11 mouse cellular contexts compared by ENCODE assay signal in the genomic region with DNA sequence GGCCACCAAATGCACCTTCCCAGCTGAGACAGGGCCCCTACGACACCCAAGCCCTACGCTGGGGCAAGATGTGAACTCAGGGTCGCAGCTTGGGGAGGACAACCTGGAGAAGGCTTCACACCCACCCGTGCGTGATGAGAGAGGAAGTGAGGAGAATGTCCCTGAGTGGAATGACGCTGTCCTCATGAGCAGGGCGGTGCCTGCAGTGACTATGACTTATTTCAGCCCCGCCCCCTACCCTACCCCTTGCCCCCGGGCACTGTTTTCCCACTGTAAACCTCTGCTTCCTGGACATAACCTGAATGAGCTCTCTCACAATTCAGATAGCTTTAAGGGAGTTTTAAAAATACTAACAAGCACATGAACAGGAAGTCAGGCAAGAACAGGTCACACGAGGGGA. TPM values are rescaled to one million over a fixed set of nuclear protein-coding genes. Genes with fewer than 3 reads are reported as not detected.
DNase-seq lines count a peak whose midpoint lies in the region; ATAC-seq and TF ChIP-seq lines count a peak whose summit lies in the region.
"Had no signal": no experiment of that assay in that cellular context is flagged by ENCODE, and none has a peak within 500 bp of the region (broad histone marks: within the 10 kb centered on the region; RNA-seq: fewer than 3 reads in every experiment).

No protein-coding gene starts in this region.

- peaks cover 23% of the 10 kb centered on the region for H3K4me1 ChIP-seq in cerebellum, adult 2 months (ENCODE audit: control insufficient read depth, insufficient read depth, low read length)
- H3K4me1 ChIP-seq in kidney, postnatal 0 days (replicated peaks; ENCODE audit: insufficient read depth, low read length) = no peaks in the 10 kb centered on the region; the same call in 1 of the 2 replicates
- no peaks in the 10 kb centered on the region for H3K4me1 ChIP-seq in lung, postnatal 0 days (ENCODE audit: insufficient read depth, low read depth, low read length)

- WGBS in cerebellum, adult 2 months = 84% methylated on average over 10 of the region's 10 CpGs
- 52% methylated on average over 10 of the region's 10 CpGs for WGBS in kidney, postnatal 0 days
- WGBS in lung, postnatal 0 days = 53% methylated on average over 10 of the region's 10 CpGs

- no peak; the same call in 1 of the 2 replicates for ATAC-seq in kidney, postnatal 0 days (replicated peaks; ENCODE audit: low FRiP score, low read depth)
- ATAC-seq in lung, postnatal 0 days = peak; percentile 93
- ATAC-seq in inflammation-experienced regulatory T-cells, adult 6 months = no peak

- H3K36me3 ChIP-seq in kidney, postnatal 0 days (ENCODE audit: insufficient read depth, low read length) = peaks cover 19% of the 10 kb centered on the region; the same call in 1 of the 2 replicates
- H3K36me3 ChIP-seq in lung, postnatal 0 days (ENCODE audit: insufficient read depth, low read length) = no peaks in the 10 kb centered on the region
- H3K36me3 ChIP-seq in splenic B cell, adult 2 months (ENCODE audit: control insufficient read depth, insufficient read depth, low read length, poor library complexity, severe bottlenecking) = no peaks in the 10 kb centered on the region; the same call in 1 of the 2 replicates

- H3K9ac ChIP-seq in kidney, postnatal 0 days (ENCODE audit: low read depth, low read length) = no peak overlapping the region
- H3K9ac ChIP-seq in lung, postnatal 0 days (replicated peaks; ENCODE audit: low read depth) = no peak overlapping the region
- H3K9ac ChIP-seq: liver, embryonic 13.5 days had no signal

- H3K9me3 ChIP-seq in kidney, postnatal 0 days (replicated peaks; ENCODE audit: low read length) = no peaks in the 10 kb centered on the region
- no peaks in the 10 kb centered on the region for H3K9me3 ChIP-seq in lung, postnatal 0 days (ENCODE audit: low read length)
- H3K9me3 ChIP-seq: liver, embryonic 13.5 days had no signal

- TF ChIP-seq POLR2A in cerebellum, adult 2 months (IDR thresholded peaks at IDR 0.05; ENCODE audit: borderline replicate concordance, insufficient read depth, low read length) = no peak

- no peaks in the 10 kb centered on the region for H3K27me3 ChIP-seq in cerebellum, adult 2 months (ENCODE audit: control insufficient read depth, insufficient read depth, low read length)
- no peaks in the 10 kb centered on the region for H3K27me3 ChIP-seq in kidney, postnatal 0 days (ENCODE audit: insufficient read depth, low read length)
- no peaks in the 10 kb centered on the region for H3K27me3 ChIP-seq in lung, postnatal 0 days (replicated peaks; ENCODE audit: insufficient read depth, low read length)
- no peaks in the 10 kb centered on the region for H3K27me3 ChIP-seq in splenic B cell, adult 2 months (ENCODE audit: control insufficient read depth, insufficient read depth, low read length, poor library complexity, severe bottlenecking)
- H3K27me3 ChIP-seq: liver, embryonic 13.5 days had no signal

- H3K27ac ChIP-seq in cerebellum, adult 2 months (ENCODE audit: insufficient read depth, low read length) = 0 out of 2 replicates have a peak overlapping the region, but pooled peaks have one; percentile 12
- H3K27ac ChIP-seq in kidney, postnatal 0 days = no peak overlapping the region
- H3K27ac ChIP-seq in lung, postnatal 0 days (ENCODE audit: low read length) = peak overlapping the region; percentile 78
- H3K27ac ChIP-seq: liver, embryonic 13.5 days had no signal

- H3K4me3 ChIP-seq in cerebellum, adult 2 months (replicated peaks; ENCODE audit: insufficient read depth, low read depth, low read length) = no peak overlapping the region
- no peak overlapping the region for H3K4me3 ChIP-seq in kidney, postnatal 0 days (replicated peaks; ENCODE audit: low read depth, low read length)
- no peak overlapping the region for H3K4me3 ChIP-seq in lung, postnatal 0 days (ENCODE audit: low read depth, low read length)
- H3K4me3 ChIP-seq: liver, embryonic 13.5 days had no signal

- TF ChIP-seq CTCF in cerebellum, adult 2 months (IDR thresholded peaks at IDR 0.05; ENCODE audit: borderline replicate concordance, insufficient read depth, low read depth, low read length) = no peak
- TF ChIP-seq CTCF in kidney, postnatal 0 days (IDR thresholded peaks at IDR 0.05; ENCODE audit: low read depth) = no peak
- TF ChIP-seq CTCF in lung, postnatal 0 days (IDR thresholded peaks at IDR 0.05) = no peak

- no peak for DNase-seq in cerebellum, adult 2 months
- no peak for DNase-seq in cerebellum, adult 11-12 months
- DNase-seq in kidney, postnatal 0 days (ENCODE audit: low spot score) = peak; percentile 14
- DNase-seq in kidney, postnatal 10 days = no peak
- DNase-seq in lung, postnatal 0 days (ENCODE audit: low spot score) = peak; percentile 75
- DNase-seq in splenic B cell, adult 2 months (ENCODE audit: low read depth, low spot score) = peak; percentile 7
- DNase-seq in urinary bladder, postnatal 4 days (ENCODE audit: low spot score in 2 of 2) = no peak
- DNase-seq: kidney, adult 11 months; liver, embryonic 13.5 days; retina, postnatal 1 day had no signal

- TF ChIP-seq EP300 in lung, postnatal 0 days (IDR thresholded peaks at IDR 0.05) = 0 out of 2 replicates have a peak, but pooled peaks have one; percentile 10

- no peak overlapping the region; the same call in 1 of the 2 replicates for H3K4me2 ChIP-seq in kidney, postnatal 0 days (ENCODE audit: low read length)
- H3K4me2 ChIP-seq in lung, postnatal 0 days (replicated peaks; ENCODE audit: low read depth, low read length) = 0 out of 2 replicates have a peak overlapping the region, but pooled peaks have one; percentile 8
- H3K4me2 ChIP-seq: liver, embryonic 13.5 days had no signal

RNA-seq across cellular contexts. Expression of gene Cep164, which starts 13.0 kb away (rescaled TPM):
- polyA plus RNA-seq in cerebellum, adult 2 months (2012; rRNA removed) = 30.5 and 32.5 TPM in 2 replicates
- 20.1 and 20.6 TPM in 2 replicates for polyA plus RNA-seq in kidney, postnatal 0 days (2015; fragmentation: Nextera tagmentation; extraction: Ambion mirVana)
- polyA plus RNA-seq in lung, postnatal 0 days (2015; fragmentation: Nextera tagmentation; extraction: Ambion mirVana) = 16.5 and 19.4 TPM in 2 replicates
- 10 to 100 TPM in 2 of 3 experiments, 1 to 10 TPM in 1; 9.2 to 12.9 (median 10.2) TPM for polyA plus RNA-seq in inflammation-experienced regulatory T-cells, adult 6 months (2017; shearing (Covaris generic))

RNA-seq across cellular contexts. Expression of gene Bace1, which starts 22.9 kb away (rescaled TPM):
- polyA plus RNA-seq in cerebellum, adult 2 months (2012; rRNA removed) = 68.2 and 76.7 TPM in 2 replicates
- 26.5 and 29.1 TPM in 2 replicates for polyA plus RNA-seq in kidney, postnatal 0 days (2015; fragmentation: Nextera tagmentation; extraction: Ambion mirVana)
- 16.6 and 18.3 TPM in 2 replicates for polyA plus RNA-seq in lung, postnatal 0 days (2015; fragmentation: Nextera tagmentation; extraction: Ambion mirVana)
- polyA plus RNA-seq in inflammation-experienced regulatory T-cells, adult 6 months (2017; shearing (Covaris generic)) = 10 to 100 TPM in 1 of 3 experiments, 1 to 10 TPM in 2; 6.0 to 10.9 (median 9.7) TPM

Comparison
In these comparisons a context has a peak if more than half of its experiments do, and no peak if none do; other contexts are left out.
1. DNase-seq: peak in kidney, postnatal 0 days (single experiment), lung, postnatal 0 days (single experiment) and splenic B cell, adult 2 months (single experiment); none in cerebellum, adult 2 months (0 of 2), cerebellum, adult 11-12 months (single experiment), kidney, postnatal 10 days (single experiment) and urinary bladder, postnatal 4 days (0 of 2).